Mouse (Mus musculus) adrenal gland, postnatal 14 days (tissue): ENCODE measurements around the gene Szt2. TPM values are rescaled to one million over a fixed set of nuclear protein-coding genes. Genes with fewer than 3 reads are reported as not detected.
A peak's percentile ranks its signal among the peaks of the same experiment; 100 is the strongest.

ENCODE experiments used
- DNase-seq: peaks from one replicate; pipeline ENCODE4 v3.0.0; 2021; ENCODE audit warnings: mixed read lengths
- total RNA-seq: library from RNA; stranded (reverse); gene quantifications from 2 replicates; pipeline ENCODE4 v1.2.3, GENCODE M21; 2021

Szt2 gene
- total RNA-seq, 1 experiment from 2014 or later = 18.3 TPM

GRCm38 (mm10) chr4:118358159-118358895 lies 50.7 kb downstream of the Szt2 start:
- DNase-seq = no peak

GRCm38 (mm10) chr4:118357504-118357903 lies 51.6 kb downstream of the Szt2 start:
- no peak for DNase-seq

GRCm38 (mm10) chr4:118356738-118357137 lies 52.3 kb downstream of the Szt2 start:
- no peak for DNase-seq

- DNase-seq = no peak
These were observed 54.8 kb downstream of the Szt2 start for GRCm38 (mm10) chr4:118354289-118354688.

DNA sequence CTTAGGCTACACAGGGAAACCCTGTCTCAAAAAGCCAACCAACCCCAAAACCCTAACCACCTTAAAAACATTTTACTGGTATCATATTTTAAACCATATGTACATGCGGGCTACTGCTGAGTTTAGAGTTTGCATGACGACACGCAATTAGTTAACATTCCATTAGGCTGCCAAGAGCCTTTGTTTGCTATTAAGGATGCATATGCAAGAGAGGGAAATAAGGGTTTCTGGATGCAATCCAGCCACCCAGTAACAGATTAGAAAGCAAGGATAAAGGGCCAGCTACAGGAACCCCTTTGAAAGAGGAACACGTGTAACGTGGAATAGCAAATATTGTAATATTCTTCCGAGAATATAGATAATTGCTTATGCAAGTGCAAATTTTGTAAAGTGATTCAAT lies 55.4 kb downstream of the Szt2 start:
- DNase-seq = no peak

DNA sequence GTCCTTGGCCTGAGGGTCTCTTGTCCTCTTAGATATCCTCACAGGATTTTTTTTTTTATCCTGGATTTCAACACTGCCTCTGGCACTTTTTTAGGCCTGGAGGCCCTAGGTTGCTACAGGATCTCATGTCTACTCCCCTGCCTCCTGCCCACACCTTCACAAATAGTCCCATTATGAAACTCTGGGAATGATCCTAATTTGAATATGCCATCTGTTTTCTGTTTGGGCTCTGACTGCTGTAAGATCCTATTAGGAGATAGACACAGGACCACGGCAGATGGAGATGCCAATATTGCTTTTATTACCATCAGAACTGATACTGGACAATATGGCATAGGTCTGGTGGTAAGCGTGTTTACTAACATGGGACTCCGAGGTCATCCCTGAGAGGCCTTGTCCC lies 57.2 kb downstream of the Szt2 start:
- no peak for DNase-seq

DNA sequence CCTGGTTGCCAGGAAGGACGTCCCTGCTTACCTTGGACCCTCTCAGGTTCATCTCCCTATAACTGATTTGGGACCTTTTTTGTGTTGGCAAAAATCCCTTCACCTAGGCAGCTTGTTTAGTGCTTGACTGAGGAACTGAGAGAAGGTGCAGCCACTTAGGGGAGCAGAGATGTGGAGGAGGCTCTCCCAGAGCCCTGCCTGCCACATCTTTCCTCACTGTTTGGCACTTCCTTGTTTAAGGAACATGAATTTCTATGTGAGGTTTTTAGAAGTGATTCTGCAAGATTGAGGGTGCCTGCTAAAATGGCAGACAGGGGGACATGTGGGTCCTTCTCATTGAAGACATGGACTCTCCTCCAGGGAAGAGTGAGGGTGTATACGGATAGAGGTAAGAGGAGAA lies 58.2 kb downstream of the Szt2 start:
- no peak for DNase-seq

- no peak for DNase-seq
These were observed 61.4 kb downstream of the Szt2 start for GRCm38 (mm10) chr4:118347529-118348309.

DNA sequence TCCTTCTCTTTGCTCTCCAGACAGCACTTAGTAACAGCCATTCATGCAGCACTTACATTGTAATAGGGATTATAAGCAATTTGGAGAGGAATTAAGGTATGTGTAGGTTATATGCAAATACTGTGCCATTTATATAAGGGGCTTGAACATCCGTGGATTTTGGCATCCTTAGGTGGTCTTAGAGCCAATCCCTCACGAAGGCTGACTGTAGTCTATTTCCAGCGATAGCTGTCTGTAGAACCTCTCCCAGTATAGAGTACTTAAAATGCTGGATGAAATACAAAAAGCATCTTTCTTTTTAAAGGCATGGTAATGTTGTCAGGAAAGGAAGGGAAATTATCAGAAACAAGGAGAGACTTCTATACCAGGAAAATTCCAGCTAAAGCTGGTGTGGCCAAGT lies 67.6 kb downstream of the Szt2 start:
- no peak for DNase-seq

GRCm38 (mm10) chr4:118336658-118337057 lies 72.4 kb downstream of the Szt2 start:
- DNase-seq = peak; percentile 80

GRCm38 (mm10) chr4:118335991-118336390 lies 73.1 kb downstream of the Szt2 start:
- DNase-seq = no peak

DNA sequence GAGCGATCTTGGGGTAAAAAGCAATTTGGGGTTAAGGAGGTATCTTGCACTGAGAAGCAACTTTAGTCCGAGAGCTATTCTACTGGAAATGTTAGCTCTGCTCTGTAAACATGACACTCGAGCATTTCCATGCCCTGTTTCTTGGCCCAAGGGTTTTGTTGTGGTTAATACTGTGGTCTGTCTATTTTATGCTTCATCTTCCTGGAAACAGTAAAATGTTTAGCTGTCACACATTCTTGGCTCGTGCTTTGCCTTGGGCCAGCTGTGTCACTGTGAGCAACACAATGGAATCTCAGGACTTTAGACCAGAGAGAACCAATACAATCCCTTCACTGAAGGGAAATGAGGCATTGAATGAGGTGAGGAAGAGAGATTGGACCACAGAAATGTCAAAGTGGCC lies 77.3 kb downstream of the Szt2 start:
- no peak for DNase-seq

DNA sequence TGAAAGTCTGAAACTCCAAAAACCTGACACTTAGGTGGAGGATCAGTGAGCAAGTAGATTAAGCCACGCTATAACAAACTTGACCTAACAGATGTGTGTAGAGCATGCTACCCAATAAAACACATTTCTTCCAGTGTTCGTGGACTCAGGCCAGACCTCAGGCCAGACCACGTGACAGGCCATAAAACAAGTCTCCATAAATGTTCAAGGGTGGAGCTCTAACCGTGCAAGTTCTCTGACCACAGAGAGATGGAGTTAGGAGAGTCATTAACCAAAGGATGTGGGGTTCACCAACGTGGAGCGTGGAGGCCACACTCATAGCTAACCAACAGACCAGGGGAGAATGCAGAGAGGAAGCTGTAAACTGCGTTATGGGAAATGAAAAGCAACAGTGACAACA lies 82.6 kb downstream of the Szt2 start:
- no peak for DNase-seq

DNA sequence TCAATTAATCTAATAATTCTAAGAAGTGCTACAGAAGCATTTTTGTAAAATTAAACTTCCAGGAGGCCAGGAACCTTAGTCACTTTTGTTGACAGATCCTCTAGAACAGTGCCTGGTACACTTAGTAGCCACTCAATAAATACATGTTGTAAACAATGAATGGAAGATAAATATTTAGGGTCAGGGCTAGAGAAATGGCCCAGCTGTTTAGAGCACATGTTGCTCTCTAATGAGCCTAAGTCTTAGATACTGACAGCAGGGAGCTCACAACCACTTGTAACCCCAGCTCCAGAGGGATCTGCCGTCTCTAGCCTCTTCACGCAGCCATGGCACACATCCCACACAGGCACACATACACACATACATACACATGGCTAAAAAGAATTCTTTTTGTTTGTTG lies 88.4 kb downstream of the Szt2 start:
- no peak for DNase-seq

GRCm38 (mm10) chr4:118319706-118320344 lies 89.2 kb downstream of the Szt2 start:
- no peak for DNase-seq

DNA sequence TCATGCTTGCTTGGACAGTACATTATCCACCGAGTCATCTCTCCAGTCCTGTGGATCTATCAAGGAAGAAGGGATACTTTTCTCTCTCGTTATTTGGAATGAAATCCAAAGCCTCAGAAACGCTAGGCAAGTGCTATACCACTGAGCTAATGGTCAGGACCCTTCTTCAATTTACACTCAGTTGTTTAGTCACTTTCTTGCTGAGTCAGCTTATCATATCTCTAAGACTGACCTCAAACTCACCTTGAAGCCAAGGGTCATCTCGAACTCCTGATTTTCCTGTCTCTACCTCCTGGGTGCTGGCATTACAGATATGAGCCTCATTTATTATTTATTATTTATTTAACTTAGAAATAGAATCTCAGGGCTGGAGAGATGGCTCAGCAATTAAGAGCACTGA lies 92.4 kb downstream of the Szt2 start:
- DNase-seq = no peak

GRCm38 (mm10) chr4:118315286-118315685 lies 93.8 kb downstream of the Szt2 start:
- DNase-seq = no peak

Other genes starting within 250 kb of the Szt2 start
- gene Kdm4a, start 229.2 kb downstream of the Szt2 start, total RNA-seq = 34.3 and 43.6 TPM in 2 replicates
- 63.5 and 64.3 TPM in 2 replicates for gene Ptprf, start 117.9 kb downstream of the Szt2 start, total RNA-seq
- gene Med8, start 64 bp upstream of the Szt2 start, total RNA-seq = 65.7 and 67.9 TPM in 2 replicates
- 66.4 and 75.4 TPM in 2 replicates for gene Elovl1, start 18.8 kb upstream of the Szt2 start, total RNA-seq
- gene Cdc20, start 28.1 kb upstream of the Szt2 start, total RNA-seq = 24.5 and 25.0 TPM in 2 replicates
- 0.15 and 0.41 TPM in 2 replicates for gene Mpl, start 48.2 kb upstream of the Szt2 start, total RNA-seq
- 65.7 and 79.2 TPM in 2 replicates for gene Tie1, start 80.8 kb upstream of the Szt2 start, total RNA-seq
- 3.6 TPM in 1 of 2 replicates, not detected in the other for gene 2610528J11Rik, start 117.7 kb upstream of the Szt2 start, total RNA-seq
- 0.45 and 1.4 TPM in 2 replicates for gene Tmem125, start 134.8 kb upstream of the Szt2 start, total RNA-seq
- not detected in 2 replicates for gene Cfap57, start 211.5 kb upstream of the Szt2 start, total RNA-seq
- 67.7 and 86.3 TPM in 2 replicates for gene Ebna1bp2, start 211.5 kb upstream of the Szt2 start, total RNA-seq
- gene Olfr62, start 249.7 kb upstream of the Szt2 start, total RNA-seq = not detected in 2 replicates